Mouse (Mus musculus) heart, postnatal 25 days (tissue): Measurements from ENCODE around the gene Hcn1. TPM values are rescaled to one million over a fixed set of nuclear protein-coding genes. Genes with fewer than 3 reads are reported as not detected.

Experiments used
- DNase-seq: peaks from one replicate; pipeline ENCODE4 v3.0.0; 2022; ENCODE audit warnings: low spot score
- intact Hi-C: fragments of 180-260 bp; cut with DNase I; formaldehyde crosslinking; loops from one replicate; pipeline ENCODE4 v1.15.1; 2025
- total RNA-seq, 2 experiments: library from RNA; stranded (reverse); gene quantifications; 2 replicates each; pipeline ENCODE4 v1.2.3; 2021

Hcn1 gene
- total RNA-seq, 2 experiments from 2014 or later, result 1.1 to 1.7 TPM

DNA sequence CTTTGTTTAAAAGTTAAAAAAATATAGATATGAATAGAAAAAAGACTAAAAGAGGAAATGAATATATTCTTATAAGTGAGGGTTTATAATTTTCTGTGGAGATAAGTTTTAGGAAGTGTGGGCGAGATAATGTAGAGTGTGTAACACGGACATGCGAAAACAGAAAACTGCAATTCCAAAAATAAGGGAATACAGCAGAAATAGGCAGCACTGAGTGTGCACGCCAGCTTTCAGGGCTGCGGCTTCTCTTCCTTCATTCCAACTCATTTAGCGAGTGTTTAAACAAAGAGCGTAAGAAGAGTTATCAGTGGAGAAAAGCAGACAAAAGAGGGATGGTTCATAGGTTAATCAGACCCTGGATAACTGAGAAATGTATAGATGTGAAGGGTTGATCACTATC lies 85.5 kb downstream of the Hcn1 start:
- no peak for DNase-seq
- intact Hi-C loops, result no loop called here

GRCm38 (mm10) chr13:117694729-117695332 lies 92.7 kb downstream of the Hcn1 start:
- no peak for DNase-seq
- intact Hi-C loops, result no loop called here

GRCm38 (mm10) chr13:117705573-117705972 lies 103.5 kb downstream of the Hcn1 start:
- DNase-seq, result no peak
- intact Hi-C loops, result loop anchor here (10.0 kb wide), 1 partner anchor 149 kb away; no protein-coding TSS in a partner anchor

GRCm38 (mm10) chr13:117705997-117706396 lies 103.9 kb downstream of the Hcn1 start:
- intact Hi-C loops, result loop anchor here (10.0 kb wide), 1 partner anchor 149 kb away; no protein-coding TSS in a partner anchor
- DNase-seq, result no peak

DNA sequence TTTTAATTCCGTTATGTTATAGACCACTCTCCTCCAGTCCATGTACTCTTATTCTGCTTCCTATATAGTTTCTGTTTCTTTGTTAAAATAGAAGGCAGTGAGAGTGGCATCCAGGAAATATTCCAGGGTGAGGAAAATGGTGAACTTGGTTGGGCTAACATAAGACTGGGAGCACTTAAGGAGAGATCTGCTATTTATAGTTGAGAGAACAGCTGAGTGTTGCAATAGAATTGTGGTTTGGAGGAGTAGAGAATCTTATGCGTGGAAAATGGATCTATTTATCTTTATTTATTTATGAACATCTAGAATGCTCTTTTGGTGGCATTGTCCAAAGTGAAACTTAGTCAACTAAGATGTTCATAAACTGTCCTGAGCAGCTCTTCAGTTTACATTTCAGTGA lies 104.4 kb downstream of the Hcn1 start:
- DNase-seq, result no peak
- intact Hi-C loops, result loop anchor here (10.0 kb wide), 1 partner anchor 148 kb away; no protein-coding TSS in a partner anchor

- peak; percentile 56 for DNase-seq
Measured at GRCm38 (mm10) chr13:117706986-117707738, 105.0 kb downstream of the Hcn1 start.

GRCm38 (mm10) chr13:117710811-117711210 lies 108.7 kb downstream of the Hcn1 start:
- no peak for DNase-seq

More at GRCm38 (mm10) chr13:117706986-117707738, 105.0 kb downstream of the Hcn1 start:
- intact Hi-C loops, result loop anchor here (10.0 kb wide), 1 partner anchor 148 kb away; no protein-coding TSS in a partner anchor

GRCm38 (mm10) chr13:117722090-117722489 lies 120.0 kb downstream of the Hcn1 start:
- DNase-seq, result no peak
- intact Hi-C loops, result no loop called here

More at GRCm38 (mm10) chr13:117710811-117711210, 108.7 kb downstream of the Hcn1 start:
- intact Hi-C loops, result no loop called here

DNA sequence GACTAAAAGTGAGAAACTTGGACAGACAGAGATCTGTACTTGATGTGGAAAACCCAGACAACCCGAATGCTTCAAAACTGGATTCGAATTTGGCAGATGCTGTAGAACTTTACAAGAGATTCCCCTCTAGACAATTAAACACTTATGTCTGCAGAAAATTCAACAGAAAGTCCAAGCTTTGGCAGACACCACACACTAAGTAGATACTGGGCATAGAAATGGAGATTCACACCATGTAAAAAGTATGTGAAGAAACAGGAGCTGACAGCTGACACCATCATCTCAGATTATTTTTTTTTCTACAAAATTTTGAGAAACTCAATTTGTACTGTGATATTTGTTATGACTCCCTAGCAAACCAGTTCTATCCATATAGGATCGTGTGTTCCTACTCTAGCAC lies 122.0 kb downstream of the Hcn1 start:
- intact Hi-C loops, result no loop called here
- DNase-seq, result no peak

DNA sequence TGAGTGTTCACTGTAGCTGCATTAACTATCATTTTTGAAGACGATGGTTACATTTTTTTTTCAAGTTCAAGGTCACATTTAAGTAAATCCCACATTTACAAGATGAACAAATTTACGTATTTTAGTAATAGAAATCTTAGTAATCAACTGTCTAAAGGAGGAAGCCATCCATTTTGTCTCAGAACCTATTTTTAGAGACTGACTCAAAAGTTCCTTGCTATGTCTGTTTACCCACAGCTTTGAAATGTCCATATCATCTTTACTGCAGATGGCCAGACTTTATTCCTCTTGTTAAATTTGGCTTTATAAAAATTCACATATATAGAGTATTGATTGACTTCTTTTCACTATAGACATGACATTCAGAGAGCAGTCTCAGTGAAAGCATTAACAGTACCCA lies 126.3 kb downstream of the Hcn1 start:
- DNase-seq, result no peak
- intact Hi-C loops, result no loop called here

DNA sequence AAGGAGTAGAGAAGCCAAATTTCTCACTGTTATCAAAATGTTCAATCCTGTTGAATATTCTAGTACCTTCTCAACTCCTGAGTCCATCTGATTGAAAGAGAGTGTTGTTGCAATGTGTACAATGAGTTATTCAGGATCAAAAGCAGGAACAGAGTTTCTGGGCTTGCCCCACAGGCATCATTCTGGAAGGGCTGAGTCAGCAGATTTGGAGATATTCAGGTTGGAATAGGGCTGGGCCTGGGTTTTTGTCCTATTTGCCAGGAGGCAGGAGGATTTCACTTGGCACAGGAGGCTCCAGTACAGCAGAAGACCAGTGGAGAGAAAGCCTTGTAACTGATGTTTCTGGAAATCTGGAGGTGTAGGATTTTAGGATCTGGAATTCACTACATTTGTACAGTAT lies 130.6 kb downstream of the Hcn1 start:
- no peak for DNase-seq
- intact Hi-C loops, result no loop called here

GRCm38 (mm10) chr13:117744451-117744850 lies 142.3 kb downstream of the Hcn1 start:
- no peak for DNase-seq
- intact Hi-C loops, result no loop called here

DNA sequence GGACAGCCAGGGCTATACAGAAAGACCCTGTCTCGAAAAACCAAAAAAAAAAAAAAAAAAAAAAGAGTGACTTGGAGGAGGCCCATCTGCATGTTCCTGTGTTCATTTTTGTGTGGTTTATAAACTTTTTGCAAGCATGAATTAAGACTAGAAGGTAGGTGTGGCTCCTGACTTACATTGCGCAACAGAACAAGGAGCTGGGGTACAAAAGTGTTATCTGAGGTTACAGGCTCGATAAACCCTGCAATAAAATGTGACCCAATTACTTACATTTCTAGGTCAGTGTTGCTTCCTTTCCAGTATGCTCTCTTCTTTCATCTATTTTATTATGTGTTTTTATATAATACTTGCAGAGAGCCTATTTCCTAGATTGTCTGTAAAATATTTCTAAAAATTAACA lies 143.1 kb downstream of the Hcn1 start:
- no peak for DNase-seq
- intact Hi-C loops, result no loop called here

DNA sequence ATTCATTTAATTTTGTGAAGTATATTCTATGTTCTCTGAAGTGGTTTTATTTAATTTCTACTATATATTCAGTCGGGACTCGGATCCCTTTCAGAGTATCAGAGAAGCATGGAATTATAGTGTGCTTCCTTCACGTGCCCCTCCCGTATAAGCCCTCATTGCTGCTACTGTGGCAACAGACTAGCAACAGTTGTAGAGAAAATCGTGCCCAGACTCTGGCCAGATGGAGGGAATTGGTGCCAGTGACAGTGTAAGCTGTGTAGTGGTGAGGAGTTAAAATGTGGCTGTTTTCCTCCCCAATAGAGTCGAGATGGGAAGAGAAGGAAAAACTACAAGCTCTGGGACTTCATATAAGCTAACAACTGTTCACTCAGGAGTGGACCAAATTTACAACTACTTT lies 163.4 kb downstream of the Hcn1 start:
- DNase-seq, result no peak
- intact Hi-C loops, result no loop called here

DNA sequence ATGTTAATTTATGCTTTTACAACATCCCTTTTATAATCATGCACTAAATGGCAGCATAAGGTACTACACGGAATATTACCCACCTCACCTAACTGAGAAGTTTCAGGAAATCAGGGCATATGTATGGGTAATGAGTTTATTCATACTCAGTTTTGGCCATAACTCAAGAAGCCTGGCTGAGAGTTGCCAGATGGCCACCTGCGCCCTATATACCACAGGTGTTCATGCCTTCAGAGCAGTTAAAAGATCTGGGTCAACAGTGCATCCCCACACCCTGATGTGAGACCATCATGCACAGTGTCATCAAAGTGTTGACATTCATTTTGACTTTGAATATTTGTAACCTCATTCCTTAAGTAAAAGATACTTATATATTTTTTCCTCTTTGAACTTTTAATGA lies 183.3 kb downstream of the Hcn1 start:
- intact Hi-C loops, result no loop called here
- DNase-seq, result no peak

DNA sequence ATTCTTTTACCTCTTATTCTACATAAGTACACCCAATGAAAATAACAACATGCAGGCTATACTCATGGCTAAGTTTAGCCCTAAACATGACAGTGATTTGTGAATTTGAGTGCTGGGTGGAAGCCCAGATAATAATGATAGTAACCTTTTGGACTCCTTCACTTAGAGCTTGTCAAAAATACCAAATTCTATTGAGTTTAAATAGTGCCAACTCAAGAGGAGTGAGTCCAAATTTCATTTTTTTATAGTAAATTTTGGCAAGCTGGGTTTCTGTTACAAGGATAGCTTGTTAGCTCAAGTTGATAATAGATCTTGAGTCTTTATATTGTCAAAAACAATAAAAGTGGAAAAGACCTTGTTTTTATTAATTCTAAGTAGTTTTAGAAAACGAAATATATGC lies 190.7 kb downstream of the Hcn1 start:
- no peak for DNase-seq
- intact Hi-C loops, result no loop called here

- intact Hi-C loops, result loop anchor here (5.0 kb wide), 1 partner anchor 199 kb away; the partner anchor contains the start of gene Hcn1
- DNase-seq, result no peak
Measured at GRCm38 (mm10) chr13:117801061-117801460, 198.9 kb downstream of the Hcn1 start.

DNA sequence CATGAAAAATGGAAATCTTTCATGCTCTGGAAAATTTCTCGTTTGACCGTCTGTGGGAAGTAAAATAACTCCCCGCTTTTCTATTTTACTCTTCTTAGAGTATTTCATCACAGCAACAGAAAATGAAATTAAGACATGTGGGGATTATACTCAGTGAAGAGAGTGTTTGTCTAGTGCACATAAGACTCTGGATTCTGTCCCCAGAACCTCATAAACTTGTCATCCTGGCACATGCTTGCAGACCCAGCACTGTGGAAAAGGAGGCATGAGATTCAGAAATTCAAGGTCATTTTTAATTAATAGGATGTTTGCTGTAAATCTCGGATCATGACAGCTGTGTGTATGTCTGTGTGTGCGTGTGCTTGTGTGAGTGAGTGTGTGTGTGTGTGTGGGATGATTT lies 225.5 kb downstream of the Hcn1 start:
- intact Hi-C loops, result no loop called here
- DNase-seq, result no peak

DNA sequence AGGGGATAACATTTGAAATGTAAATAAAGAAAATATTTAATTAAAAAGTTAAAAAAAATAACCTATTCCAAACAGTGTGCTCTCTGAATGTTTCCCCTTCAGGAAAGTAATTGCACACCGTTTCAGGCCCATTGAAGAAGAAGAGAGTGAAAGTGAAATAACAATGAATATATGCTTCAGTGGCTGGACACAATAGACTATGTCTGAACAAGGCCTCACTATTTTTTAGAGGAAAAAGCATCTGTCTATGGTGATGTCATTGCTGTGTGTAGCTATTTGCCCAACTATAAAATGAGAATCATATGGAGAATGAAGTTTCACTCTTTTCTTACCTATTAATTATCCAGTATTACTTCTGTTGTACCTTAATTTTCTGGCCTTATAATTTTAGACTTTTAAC lies 234.5 kb downstream of the Hcn1 start:
- DNase-seq, result no peak
- intact Hi-C loops, result no loop called here

- DNase-seq, result no peak
- intact Hi-C loops, result no loop called here
Measured at GRCm38 (mm10) chr13:117838264-117838663, 236.1 kb downstream of the Hcn1 start.

DNA sequence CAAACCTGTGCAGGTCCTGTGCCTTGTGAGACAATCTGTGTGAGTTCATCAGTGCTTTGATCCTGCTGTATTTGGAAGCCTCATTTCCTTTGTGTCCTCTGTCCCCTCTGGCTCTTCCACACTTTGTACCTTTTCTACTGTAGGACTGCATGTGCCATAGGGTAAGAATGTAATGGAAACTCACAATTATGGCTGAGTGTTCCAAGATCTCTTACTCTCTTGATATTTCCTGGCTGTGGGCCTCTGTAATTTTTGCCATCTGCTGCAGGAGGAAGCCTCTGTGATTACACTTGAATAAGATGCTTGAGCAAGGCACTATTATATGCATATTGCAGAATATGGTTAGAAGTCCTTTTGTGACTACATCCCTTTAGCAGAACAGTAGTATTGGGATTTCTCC lies 240.2 kb downstream of the Hcn1 start:
- no peak for DNase-seq
- intact Hi-C loops, result no loop called here
